Mouse (Mus musculus): ENCODE results near the gene Asphd2.

DNA sequence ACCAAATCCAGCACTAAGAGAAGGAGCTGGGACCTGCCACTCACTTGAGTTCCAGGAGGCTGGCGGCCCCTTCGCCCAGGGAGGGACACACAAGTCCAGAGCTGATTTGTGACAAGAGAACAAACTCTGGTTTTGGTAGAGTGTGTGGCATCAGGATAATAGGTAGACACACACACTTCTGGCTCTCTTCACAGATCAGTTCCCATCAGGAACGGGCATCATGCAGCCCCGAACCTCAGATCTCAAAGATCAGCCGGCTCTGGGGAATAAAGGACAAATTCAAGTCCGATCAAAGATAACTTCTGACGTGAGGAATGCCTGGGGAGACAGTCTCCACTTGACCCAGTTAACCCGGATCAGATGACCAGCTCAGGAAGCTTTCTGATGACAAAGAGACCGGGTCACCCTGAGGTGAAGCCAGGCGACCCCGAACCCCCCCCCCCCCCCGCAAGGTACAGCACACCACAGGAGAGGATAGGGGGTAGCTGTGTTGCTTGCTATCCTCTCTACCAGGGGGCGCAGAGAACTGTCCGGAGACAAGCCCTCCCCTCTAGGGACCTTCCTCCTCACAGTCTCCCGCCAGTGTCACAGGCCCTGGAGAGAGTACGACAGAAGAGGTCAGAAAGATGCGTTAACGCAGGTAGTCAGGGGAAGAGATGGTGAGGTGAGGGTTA lies 788 bp downstream of the Asphd2 start:
- no peak for TF ChIP-seq FLI1 (IDR thresholded peaks at IDR 0.05; ENCODE audit: low read length)
- TF ChIP-seq GATA1 (IDR thresholded peaks at IDR 0.05; ENCODE audit: borderline replicate concordance, low read length) = no peak

Data from megakaryocyte, embryonic 14.5 days (primary cell).